Mouse (Mus musculus): ENCODE results near the gene Phf14. TPM values are rescaled to one million over a fixed set of nuclear protein-coding genes. Genes with fewer than 3 reads are reported as not detected.

Gene Phf14
- total and polyA plus RNA-seq, 2 experiments from 2014 or later: 34.4 to 42.2 TPM

DNA sequence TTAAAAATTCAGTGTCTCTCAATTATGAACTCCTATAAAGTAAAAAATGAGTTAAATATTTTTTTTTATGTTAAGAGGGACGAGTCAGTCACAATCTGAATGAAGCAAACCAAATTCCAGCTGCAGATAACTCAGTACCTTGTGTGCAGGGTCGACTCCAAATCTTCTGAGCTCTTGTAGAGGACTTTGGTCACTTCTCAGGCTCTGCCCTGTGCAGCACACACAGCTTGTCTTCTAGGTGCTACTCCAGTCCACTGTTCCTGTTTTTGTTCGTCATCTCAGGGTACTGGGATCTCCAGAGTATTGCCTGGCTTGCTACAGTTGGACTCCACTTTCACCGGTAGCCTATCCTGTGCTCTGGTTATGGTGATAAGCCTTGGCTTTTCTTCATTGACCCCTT, 113.1 kb downstream of the Phf14 start:
- Histone ChIP-seq H3K36me3 (replicated peaks; ENCODE audit: control insufficient read depth, insufficient read depth, low read length) (peaks cover 10% of the 10 kb centered on the region; the same call in 1 of the 2 replicates), H3K9ac (replicated peaks; ENCODE audit: low read depth, low read length) (no peak overlapping the region), H3K4me1 (ENCODE audit: control insufficient read depth, insufficient read depth) (no peaks in the 10 kb centered on the region), H3K9me3 (replicated peaks; ENCODE audit: control insufficient read depth, low read length) (no peaks in the 10 kb centered on the region), H3K4me3 (ENCODE audit: low read depth, low read length) (no peak overlapping the region), H3K27me3 (ENCODE audit: control insufficient read depth, insufficient read depth, low read length) (no peaks in the 10 kb centered on the region), H3K27ac (ENCODE audit: low read depth) (no peak overlapping the region), H3K4me2 (ENCODE audit: low read depth, low read length) (no peak overlapping the region)
- no peak for ATAC-seq (ENCODE audit: insufficient read depth, low read depth)
- TF ChIP-seq EP300 (IDR thresholded peaks at IDR 0.05; ENCODE audit: low read depth): no peak
- no peak for TF ChIP-seq CTCF (IDR thresholded peaks at IDR 0.05; ENCODE audit: low read depth)
- WGBS: 76% methylated on average over 4 of the region's 4 CpGs
- no peak for DNase-seq (ENCODE audit: low spot score)

DNA sequence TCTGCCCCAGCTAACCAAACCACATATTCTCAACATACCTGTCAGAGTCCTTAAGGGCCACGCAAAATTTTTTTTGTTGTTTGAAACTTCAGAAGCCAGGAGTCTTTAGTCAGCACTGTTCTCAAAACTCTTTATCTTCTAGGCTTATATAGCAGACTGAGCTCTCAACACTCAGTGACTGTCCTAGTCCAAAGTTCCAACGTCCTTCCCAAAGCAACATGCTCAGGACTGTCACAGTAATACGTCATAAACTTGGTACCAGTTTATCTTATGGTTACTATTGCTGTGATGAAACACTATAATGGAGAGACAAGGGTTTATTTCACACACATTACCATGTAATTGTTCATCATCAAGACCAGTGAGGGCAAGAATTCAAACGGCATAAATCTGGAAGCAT, 113.9 kb downstream of the Phf14 start:
- TF ChIP-seq EP300 (IDR thresholded peaks at IDR 0.05; ENCODE audit: low read depth) (no peak), CTCF (IDR thresholded peaks at IDR 0.05; ENCODE audit: low read depth) (no peak)
- WGBS: 86% methylated on average over 4 of the region's 4 CpGs
- Histone ChIP-seq H3K4me2 (ENCODE audit: low read depth, low read length) (no peak overlapping the region), H3K27me3 (ENCODE audit: control insufficient read depth, insufficient read depth, low read length) (no peaks in the 10 kb centered on the region), H3K36me3 (replicated peaks; ENCODE audit: control insufficient read depth, insufficient read depth, low read length) (peaks cover 10% of the 10 kb centered on the region; the same call in 1 of the 2 replicates), H3K9ac (replicated peaks; ENCODE audit: low read depth, low read length) (no peak overlapping the region), H3K4me1 (ENCODE audit: control insufficient read depth, insufficient read depth) (no peaks in the 10 kb centered on the region), H3K4me3 (ENCODE audit: low read depth, low read length) (no peak overlapping the region), H3K27ac (ENCODE audit: low read depth) (no peak overlapping the region), H3K9me3 (replicated peaks; ENCODE audit: control insufficient read depth, low read length) (no peaks in the 10 kb centered on the region)
- no peak for DNase-seq (ENCODE audit: low spot score)
- ATAC-seq (ENCODE audit: insufficient read depth, low read depth): no peak

DNA sequence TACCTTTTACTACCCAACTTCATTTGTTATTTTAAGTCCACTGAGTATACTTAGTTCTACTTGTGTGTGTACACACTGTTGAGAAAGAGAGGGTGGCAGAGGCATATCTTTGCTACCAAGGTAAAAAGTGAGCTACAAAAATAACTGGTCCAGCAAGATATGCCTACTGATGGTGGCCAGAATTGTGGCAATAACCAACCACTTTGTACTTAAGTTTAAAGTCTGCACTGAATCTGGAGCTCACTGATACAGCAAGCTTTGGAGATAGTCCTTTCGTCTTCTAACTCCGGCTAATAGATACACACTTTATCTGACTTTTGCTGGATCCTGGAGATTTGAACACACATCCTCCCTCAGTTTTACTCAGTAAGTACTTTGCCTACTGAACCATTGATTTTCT, 115.8 kb downstream of the Phf14 start:
- H3K9me3 ChIP-seq (replicated peaks; ENCODE audit: control insufficient read depth, low read length): no peaks in the 10 kb centered on the region
- no peaks in the 10 kb centered on the region for H3K4me1 ChIP-seq (ENCODE audit: control insufficient read depth, insufficient read depth)
- DNase-seq (ENCODE audit: low spot score) (no peak), ATAC-seq (ENCODE audit: insufficient read depth, low read depth) (no peak)
- H3K4me2 ChIP-seq (ENCODE audit: low read depth, low read length): no peak overlapping the region
- no peak overlapping the region for H3K27ac ChIP-seq (ENCODE audit: low read depth)
- H3K27me3 ChIP-seq (ENCODE audit: control insufficient read depth, insufficient read depth, low read length): no peaks in the 10 kb centered on the region
- TF ChIP-seq CTCF (IDR thresholded peaks at IDR 0.05; ENCODE audit: low read depth) (no peak), EP300 (IDR thresholded peaks at IDR 0.05; ENCODE audit: low read depth) (no peak)
- H3K4me3 ChIP-seq (ENCODE audit: low read depth, low read length): no peak overlapping the region
- no peak overlapping the region for H3K9ac ChIP-seq (replicated peaks; ENCODE audit: low read depth, low read length)
- H3K36me3 ChIP-seq (replicated peaks; ENCODE audit: control insufficient read depth, insufficient read depth, low read length): peaks cover 10% of the 10 kb centered on the region; the same call in 1 of the 2 replicates
- WGBS: 96% methylated on average over 2 of the region's 2 CpGs

DNA sequence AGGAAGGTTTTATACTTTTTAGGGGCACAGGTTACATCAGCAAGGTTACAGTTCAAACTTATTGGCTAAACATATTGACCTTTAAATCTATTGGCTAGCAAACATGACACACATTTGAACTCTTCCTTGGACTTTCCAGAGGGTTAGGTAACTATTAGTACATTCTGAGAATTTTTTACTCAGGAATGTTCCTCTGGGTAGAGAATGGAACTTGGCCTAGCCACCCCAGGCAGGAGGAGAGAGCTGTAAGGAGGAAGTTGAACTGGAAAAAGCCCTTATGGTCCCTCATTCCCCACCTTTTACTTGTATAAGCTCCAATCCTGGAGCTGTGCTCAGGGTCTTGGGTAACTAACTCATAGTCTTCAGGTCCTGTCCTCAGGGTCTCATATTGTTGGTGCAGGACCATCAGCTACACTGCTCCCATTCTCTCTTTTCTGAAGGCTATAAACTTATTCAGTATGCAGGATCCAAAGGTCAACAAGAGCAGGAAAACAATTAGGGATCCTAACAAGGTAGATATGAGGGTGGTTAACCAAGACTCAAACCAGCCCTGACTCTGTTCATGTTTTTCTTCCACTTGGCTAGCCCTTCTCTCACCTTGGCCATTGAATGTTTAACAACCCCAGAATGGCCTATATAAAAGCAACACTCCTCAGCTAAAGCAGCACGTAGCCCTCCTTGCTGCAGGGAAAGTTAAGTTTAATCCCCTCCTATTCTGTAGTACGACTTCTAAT, 119.4 kb downstream of the Phf14 start:
- 95% methylated on average over 2 of the region's 2 CpGs for WGBS

DNA sequence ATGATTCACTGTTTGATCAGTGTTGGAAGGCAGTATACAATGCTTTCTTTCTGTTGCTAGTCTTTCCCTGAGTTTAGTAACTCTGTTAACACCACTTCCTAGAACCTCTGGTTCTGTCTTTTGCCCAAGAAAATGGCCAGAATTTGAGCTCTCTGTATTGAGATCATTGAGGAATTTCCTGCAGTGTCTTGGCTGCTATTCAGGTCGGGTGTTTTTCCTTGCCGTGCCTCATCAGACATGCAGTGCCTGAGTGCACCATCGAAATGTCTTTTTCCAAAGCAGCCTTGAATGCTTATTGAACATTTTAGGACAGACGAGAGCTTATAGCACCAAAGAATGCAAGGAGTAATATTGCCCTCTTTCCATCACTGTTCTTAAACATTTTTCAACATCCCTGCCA, 127.0 kb downstream of the Phf14 start:
- TF ChIP-seq CTCF (IDR thresholded peaks at IDR 0.05; ENCODE audit: low read depth) (no peak), EP300 (IDR thresholded peaks at IDR 0.05; ENCODE audit: low read depth) (no peak)
- ATAC-seq (ENCODE audit: insufficient read depth, low read depth) (no peak), DNase-seq (ENCODE audit: low spot score) (no peak)
- Histone ChIP-seq H3K4me3 (ENCODE audit: low read depth, low read length) (no peak overlapping the region), H3K9ac (replicated peaks; ENCODE audit: low read depth, low read length) (no peak overlapping the region), H3K4me2 (ENCODE audit: low read depth, low read length) (no peak overlapping the region), H3K9me3 (replicated peaks; ENCODE audit: control insufficient read depth, low read length) (no peaks in the 10 kb centered on the region), H3K36me3 (replicated peaks; ENCODE audit: control insufficient read depth, insufficient read depth, low read length) (no peaks in the 10 kb centered on the region), H3K27me3 (ENCODE audit: control insufficient read depth, insufficient read depth, low read length) (no peaks in the 10 kb centered on the region), H3K27ac (ENCODE audit: low read depth) (no peak overlapping the region), H3K4me1 (ENCODE audit: control insufficient read depth, insufficient read depth) (no peaks in the 10 kb centered on the region)
- 51% methylated on average over 4 of the region's 4 CpGs for WGBS

More for the DNA sequence above, 119.4 kb downstream of the Phf14 start:
- no peak overlapping the region for H3K27ac ChIP-seq (ENCODE audit: low read depth)
- no peak overlapping the region for H3K4me2 ChIP-seq (ENCODE audit: low read depth, low read length)
- no peak for DNase-seq (ENCODE audit: low spot score)
- H3K27me3 ChIP-seq (ENCODE audit: control insufficient read depth, insufficient read depth, low read length): no peaks in the 10 kb centered on the region
- H3K4me1 ChIP-seq (ENCODE audit: control insufficient read depth, insufficient read depth): no peaks in the 10 kb centered on the region
- H3K9ac ChIP-seq (replicated peaks; ENCODE audit: low read depth, low read length): no peak overlapping the region
- H3K4me3 ChIP-seq (ENCODE audit: low read depth, low read length): no peak overlapping the region
- TF ChIP-seq CTCF (IDR thresholded peaks at IDR 0.05; ENCODE audit: low read depth): no peak
- no peak for TF ChIP-seq EP300 (IDR thresholded peaks at IDR 0.05; ENCODE audit: low read depth)
- no peaks in the 10 kb centered on the region for H3K9me3 ChIP-seq (replicated peaks; ENCODE audit: control insufficient read depth, low read length)
- no peaks in the 10 kb centered on the region for H3K36me3 ChIP-seq (replicated peaks; ENCODE audit: control insufficient read depth, insufficient read depth, low read length)
- no peak for ATAC-seq (ENCODE audit: insufficient read depth, low read depth)

DNA sequence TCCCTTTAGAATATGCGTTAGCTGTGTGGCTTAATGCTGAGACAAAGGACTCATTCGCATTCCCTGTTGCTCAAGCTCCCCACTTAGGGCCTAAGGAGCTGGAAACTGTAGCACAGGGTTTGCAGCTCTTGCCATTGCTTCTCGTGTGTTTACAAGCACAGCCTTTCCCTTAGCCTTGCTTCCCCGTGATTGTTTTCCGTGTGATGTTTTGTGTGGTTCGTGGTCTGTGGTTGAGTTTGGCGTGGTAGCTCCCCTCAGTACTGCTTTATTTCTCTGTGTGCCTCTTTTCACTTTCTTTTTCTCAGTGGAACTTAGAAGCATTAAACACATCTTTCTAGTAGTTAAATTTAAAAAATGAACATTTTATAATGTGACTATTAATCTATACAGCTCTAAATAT, 130.7 kb downstream of the Phf14 start:
- TF ChIP-seq CTCF (IDR thresholded peaks at IDR 0.05; ENCODE audit: low read depth) (no peak), EP300 (IDR thresholded peaks at IDR 0.05; ENCODE audit: low read depth) (no peak)
- 83% methylated on average over 7 of the region's 7 CpGs for WGBS

More for the DNA sequence above, 130.7 kb downstream of the Phf14 start:
- ATAC-seq (ENCODE audit: insufficient read depth, low read depth) (no peak), DNase-seq (ENCODE audit: low spot score) (no peak)
- Histone ChIP-seq H3K36me3 (replicated peaks; ENCODE audit: control insufficient read depth, insufficient read depth, low read length) (no peaks in the 10 kb centered on the region), H3K9me3 (replicated peaks; ENCODE audit: control insufficient read depth, low read length) (no peaks in the 10 kb centered on the region), H3K4me2 (ENCODE audit: low read depth, low read length) (no peak overlapping the region), H3K9ac (replicated peaks; ENCODE audit: low read depth, low read length) (no peak overlapping the region), H3K4me1 (ENCODE audit: control insufficient read depth, insufficient read depth) (no peaks in the 10 kb centered on the region), H3K4me3 (ENCODE audit: low read depth, low read length) (no peak overlapping the region), H3K27ac (ENCODE audit: low read depth) (no peak overlapping the region), H3K27me3 (ENCODE audit: control insufficient read depth, insufficient read depth, low read length) (no peaks in the 10 kb centered on the region)

Measured in heart, postnatal 0 days (tissue).